Mouse (Mus musculus): ENCODE measurements at regions not wholly inside any gene's neighbourhood (a gene's known extent, or its start where the extent isn't known, plus 50 kb on each side); places are given as distances from the start of the nearest gene placed in this dataset.
A peak's percentile ranks its signal among the peaks of the same experiment; 100 is the strongest.

DNA sequence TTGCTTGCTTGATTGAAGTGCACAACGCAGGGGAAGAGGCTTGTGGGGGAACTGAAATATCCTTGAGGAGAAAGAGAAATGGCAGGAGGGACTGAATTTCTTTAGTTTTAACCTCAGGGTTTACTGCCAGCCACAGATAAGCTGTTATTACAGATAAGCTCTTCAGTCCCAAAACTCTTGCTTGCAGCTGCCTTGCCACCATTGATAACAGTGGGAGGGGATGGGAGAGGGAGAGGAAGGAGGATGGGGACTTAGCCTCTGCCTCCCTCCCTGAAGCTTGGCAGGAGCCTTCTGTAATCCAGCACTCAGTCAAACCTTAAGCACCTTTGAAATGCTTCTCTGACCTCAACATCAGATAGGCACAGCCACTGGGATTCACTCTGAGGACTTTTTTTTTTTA is 471.4 kb upstream of the Lsamp start:
- TF ChIP-seq MAFK (IDR thresholded peaks at IDR 0.05; ENCODE audit: borderline replicate concordance, low read depth, low read length) (no peak), POLR2A (IDR thresholded peaks at IDR 0.05; ENCODE audit: control insufficient read depth in 1 of 2, insufficient read depth in 1 of 2, low read depth in 1 of 2, low read length in 2 of 2, poor library complexity in 1 of 2) (no peak), TAL1 (IDR thresholded peaks at IDR 0.05; ENCODE audit: low read length) (0 out of 2 replicates have a peak, but pooled peaks have one; percentile 14), E2F4 (IDR thresholded peaks at IDR 0.05; ENCODE audit: borderline replicate concordance, low read depth, low read length) (no peak), ZNF384 (IDR thresholded peaks at IDR 0.05; ENCODE audit: low read depth, low read length) (no peak), TCF12 (IDR thresholded peaks at IDR 0.05; ENCODE audit: low read depth, low read length) (peak; percentile 83; the same call in 1 of the 2 replicates), CTCF (IDR thresholded peaks at IDR 0.05 in 2 of 3, conservative IDR thresholded peaks at IDR 0.05 in 1 of 3; ENCODE audit: control insufficient read depth in 1 of 3, insufficient read depth in 1 of 3, low read depth in 2 of 3, low read length in 3 of 3, poor library complexity in 1 of 3, severe bottlenecking in 1 of 3) (no peak), GATA1 (IDR thresholded peaks at IDR 0.05; ENCODE audit: low read depth, low read length) (peak; percentile 50; the same call in 1 of the 2 replicates), RAD21 (IDR thresholded peaks at IDR 0.05; ENCODE audit: low read depth, low read length) (no peak), BHLHE40 (IDR thresholded peaks at IDR 0.05; ENCODE audit: borderline replicate concordance, low read depth, low read length) (no peak), NRF1 (IDR thresholded peaks at IDR 0.05; ENCODE audit: insufficient read depth, low read depth, low read length, poor library complexity, severe bottlenecking) (no peak), EP300 (IDR thresholded peaks at IDR 0.05; ENCODE audit: low read depth in 1 of 2, low read length in 2 of 2) (peak; percentile 42 to 71; a peak in 3 of 4 replicates), CHD1 (IDR thresholded peaks at IDR 0.05; ENCODE audit: low read depth, low read length) (no peak), RCOR1 (IDR thresholded peaks at IDR 0.05; ENCODE audit: low read depth, low read length) (no peak)

Data from MEL (cell line).